Mouse (Mus musculus) neural tube, embryonic 13.5 days (tissue): ENCODE results near the gene Tsen54. TPM values are rescaled to one million over a fixed set of nuclear protein-coding genes. Genes with fewer than 3 reads are reported as not detected.

ENCODE experiments used
- ATAC-seq: fragments of 200-750 bp; cut with Nextera tagmentation; 2 replicates; pipeline ENCODE4 v1.8.0; 2017; ENCODE audit warnings: low read depth, mild to moderate bottlenecking, moderate TSS enrichment, moderate library complexity
- H3K27ac ChIP-seq: fragments of 300-500 bp; sonication (generic); replicated peaks from 2 replicates; pipeline ENCODE4 v1.5.1; 2015; ENCODE audit warnings: moderate library complexity, mild to moderate bottlenecking, inconsistent platforms
- H3K27me3 ChIP-seq: fragments of 300-500 bp; sonication (generic); 2 replicates; pipeline ENCODE4 v1.6.1; 2015; ENCODE audit warnings: mild to moderate bottlenecking, inconsistent platforms
- H3K36me3 ChIP-seq: fragments of 300-500 bp; sonication (generic); 2 replicates; pipeline ENCODE4 v1.6.1; 2015; ENCODE audit warnings: mild to moderate bottlenecking, inconsistent platforms
- H3K4me1 ChIP-seq: fragments of 300-500 bp; sonication (generic); replicated peaks from 2 replicates; pipeline ENCODE4 v1.6.1; 2015; ENCODE audit warnings: inconsistent platforms
- H3K4me2 ChIP-seq: fragments of 300-500 bp; sonication (generic); 2 replicates; pipeline ENCODE4 v1.6.1; 2015; ENCODE audit warnings: inconsistent platforms, mild to moderate bottlenecking, moderate library complexity
- H3K4me3 ChIP-seq: fragments of 300-500 bp; sonication (generic); 2 replicates; pipeline ENCODE4 v1.5.1; 2015; ENCODE audit warnings: mild to moderate bottlenecking, inconsistent platforms
- H3K9ac ChIP-seq: fragments of 300-500 bp; sonication (generic); 2 replicates; pipeline ENCODE4 v1.6.1; 2015; ENCODE audit warnings: moderate library complexity, mild to moderate bottlenecking, inconsistent platforms
- H3K9me3 ChIP-seq: fragments of 300-500 bp; sonication (generic); 2 replicates; pipeline ENCODE4 v1.6.1; 2016; ENCODE audit warnings: inconsistent platforms
- WGBS: fragments of 180-500 bp; shearing (Covaris S2); methylation state at CpG from one replicate; pipeline ENCODE4 v1.1.7; 2015; 5-methylcytosine and 5-hydroxymethylcytosine counted together
- polyA plus RNA-seq: library from polyadenylated mRNA; unstranded; fragments of >200 nt; fragmentation: Nextera tagmentation; extraction: Ambion mirVana; gene quantifications from 2 replicates; pipeline ENCODE4 v1.2.1, GENCODE M21; 2015

Gene Tsen54
- 22.7 and 23.4 TPM in 2 replicates for polyA plus RNA-seq

GRCm38 (mm10) chr11:115814605-115815450, at the start of gene Tsen54:
TSS of gene Tsen54 (plus strand) at chr11:115814724.
- under 1% methylated on average over 80 of the region's 84 CpGs for WGBS
- H3K4me3 ChIP-seq: peak within 1 kb of the TSS; percentile 96
- H3K4me1 ChIP-seq: peaks cover 49% of the 10 kb centered on the region

GRCm38 (mm10) chr11:115765103-115765606, 49.4 kb upstream of the Tsen54 start, which contains the start of gene Tmem94:
TSS of gene Tmem94 (plus strand) at chr11:115765433.
- Histone ChIP-seq H3K36me3 (no peaks in the 10 kb centered on the region), H3K4me3 (peak within 1 kb of the TSS; percentile 80), H3K4me2 (peak within 1 kb of the TSS; percentile 71), H3K9ac (peak within 1 kb of the TSS; percentile 93), H3K9me3 (no peaks in the 10 kb centered on the region), H3K4me1 (peaks cover 36% of the 10 kb centered on the region), H3K27ac (peak within 1 kb of the TSS; percentile 95), H3K27me3 (no peaks in the 10 kb centered on the region)
- WGBS: 0% methylated on average over 32 of the region's 32 CpGs
- peak; percentile 97 for ATAC-seq

More at GRCm38 (mm10) chr11:115814605-115815450, at the start of gene Tsen54:
- Histone ChIP-seq H3K27ac (peak within 1 kb of the TSS; percentile 80), H3K9ac (peak within 1 kb of the TSS; percentile 95), H3K4me2 (peak within 1 kb of the TSS; percentile 75), H3K27me3 (no peaks in the 10 kb centered on the region), H3K9me3 (no peaks in the 10 kb centered on the region), H3K36me3 (peaks cover 38% of the 10 kb centered on the region)
- peak; percentile 59 for ATAC-seq

GRCm38 (mm10) chr11:115765607-115766141, 48.9 kb upstream of the Tsen54 start:
- WGBS: under 1% methylated on average over 34 of the region's 34 CpGs
- peak; percentile 85 for ATAC-seq
- peak overlapping the region; percentile 95 for H3K27ac ChIP-seq
- H3K27me3 ChIP-seq: no peaks in the 10 kb centered on the region
- no peaks in the 10 kb centered on the region for H3K9me3 ChIP-seq
- peaks cover 38% of the 10 kb centered on the region for H3K4me1 ChIP-seq
- peak overlapping the region; percentile 80 for H3K4me3 ChIP-seq
- H3K4me2 ChIP-seq: peak overlapping the region; percentile 71
- peak overlapping the region; percentile 93 for H3K9ac ChIP-seq
- no peaks in the 10 kb centered on the region for H3K36me3 ChIP-seq

GRCm38 (mm10) chr11:115766356-115766943, 48.1 kb upstream of the Tsen54 start:
- H3K27ac ChIP-seq: peak overlapping the region; percentile 95
- WGBS: 34% methylated on average over 13 of the region's 13 CpGs
- ATAC-seq: no peak
- H3K4me3 ChIP-seq: peak overlapping the region; percentile 80
- H3K36me3 ChIP-seq: no peaks in the 10 kb centered on the region
- H3K9ac ChIP-seq: peak overlapping the region; percentile 93
- peaks cover 38% of the 10 kb centered on the region for H3K4me1 ChIP-seq
- H3K9me3 ChIP-seq: no peaks in the 10 kb centered on the region
- peak overlapping the region; percentile 71 for H3K4me2 ChIP-seq
- no peaks in the 10 kb centered on the region for H3K27me3 ChIP-seq

GRCm38 (mm10) chr11:115766981-115767380, 47.5 kb upstream of the Tsen54 start:
- no peak for ATAC-seq
- Histone ChIP-seq H3K9ac (peak overlapping the region; percentile 93), H3K4me3 (peak overlapping the region; percentile 80), H3K27ac (0 out of 2 replicates have a peak overlapping the region, but pooled peaks have one; percentile 95), H3K4me2 (peak overlapping the region; percentile 71), H3K36me3 (no peaks in the 10 kb centered on the region), H3K4me1 (peaks cover 38% of the 10 kb centered on the region), H3K27me3 (no peaks in the 10 kb centered on the region), H3K9me3 (no peaks in the 10 kb centered on the region)
- WGBS: 84% methylated on average over 8 of the region's 8 CpGs

GRCm38 (mm10) chr11:115768896-115769295, 45.6 kb upstream of the Tsen54 start:
- H3K27ac ChIP-seq: peak overlapping the region; percentile 54
- H3K27me3 ChIP-seq: no peaks in the 10 kb centered on the region
- H3K4me3 ChIP-seq: no peak overlapping the region
- H3K9me3 ChIP-seq: no peaks in the 10 kb centered on the region
- H3K9ac ChIP-seq: 0 out of 2 replicates have a peak overlapping the region, but pooled peaks have one; percentile 31
- no peak for ATAC-seq
- 95% methylated on average over 3 of the region's 3 CpGs for WGBS
- peaks cover 38% of the 10 kb centered on the region for H3K4me1 ChIP-seq
- no peaks in the 10 kb centered on the region for H3K36me3 ChIP-seq
- 0 out of 2 replicates have a peak overlapping the region, but pooled peaks have one; percentile 3 for H3K4me2 ChIP-seq

- no peak overlapping the region for H3K27ac ChIP-seq
- H3K9ac ChIP-seq: no peak overlapping the region
- H3K4me1 ChIP-seq: peaks cover 51% of the 10 kb centered on the region
- H3K4me3 ChIP-seq: no peak overlapping the region
- no peaks in the 10 kb centered on the region for H3K36me3 ChIP-seq
- WGBS: 77% methylated on average over 4 of the region's 4 CpGs
- H3K9me3 ChIP-seq: no peaks in the 10 kb centered on the region
- no peak overlapping the region for H3K4me2 ChIP-seq
- no peaks in the 10 kb centered on the region for H3K27me3 ChIP-seq
- no peak for ATAC-seq
These were observed 39.9 kb upstream of the Tsen54 start for GRCm38 (mm10) chr11:115774653-115775052.

GRCm38 (mm10) chr11:115775821-115776665, 38.5 kb upstream of the Tsen54 start:
- H3K4me1 ChIP-seq: peaks cover 58% of the 10 kb centered on the region
- H3K27me3 ChIP-seq: no peaks in the 10 kb centered on the region
- 0 out of 2 replicates have a peak overlapping the region, but pooled peaks have one; percentile 18 for H3K27ac ChIP-seq
- H3K9me3 ChIP-seq: no peaks in the 10 kb centered on the region
- no peaks in the 10 kb centered on the region for H3K36me3 ChIP-seq
- no peak for ATAC-seq
- 44% methylated on average over 18 of the region's 18 CpGs for WGBS
- 0 out of 2 replicates have a peak overlapping the region, but pooled peaks have one; percentile 1 for H3K4me2 ChIP-seq
- H3K9ac ChIP-seq: peak overlapping the region; percentile 51; the same call in 1 of the 2 replicates
- H3K4me3 ChIP-seq: no peak overlapping the region

GRCm38 (mm10) chr11:115776954-115777353, 37.6 kb upstream of the Tsen54 start:
- Histone ChIP-seq H3K4me3 (no peak overlapping the region), H3K9ac (no peak overlapping the region), H3K27ac (no peak overlapping the region), H3K4me2 (no peak overlapping the region), H3K4me1 (peaks cover 65% of the 10 kb centered on the region), H3K9me3 (no peaks in the 10 kb centered on the region), H3K36me3 (no peaks in the 10 kb centered on the region), H3K27me3 (no peaks in the 10 kb centered on the region)
- WGBS: 62% methylated on average over 9 of the region's 9 CpGs
- ATAC-seq: no peak

- no peak overlapping the region for H3K4me3 ChIP-seq
- H3K27me3 ChIP-seq: no peaks in the 10 kb centered on the region
- 86% methylated on average over 17 of the region's 17 CpGs for WGBS
- no peak overlapping the region for H3K27ac ChIP-seq
- H3K9me3 ChIP-seq: no peaks in the 10 kb centered on the region
- ATAC-seq: no peak
- H3K4me2 ChIP-seq: no peak overlapping the region
- H3K36me3 ChIP-seq: no peaks in the 10 kb centered on the region
- peaks cover 73% of the 10 kb centered on the region for H3K4me1 ChIP-seq
- no peak overlapping the region for H3K9ac ChIP-seq
These were observed 36.8 kb upstream of the Tsen54 start for GRCm38 (mm10) chr11:115777487-115778335.
